Mouse (Mus musculus) ovary, adult 18-20 months (tissue): ENCODE measurements around the gene Cadps.

Experiments
- DNase-seq: peaks from one replicate; pipeline ENCODE4 v3.0.0; 2022; ENCODE audit warnings: low spot score, mixed read lengths

The Cadps gene

DNA sequence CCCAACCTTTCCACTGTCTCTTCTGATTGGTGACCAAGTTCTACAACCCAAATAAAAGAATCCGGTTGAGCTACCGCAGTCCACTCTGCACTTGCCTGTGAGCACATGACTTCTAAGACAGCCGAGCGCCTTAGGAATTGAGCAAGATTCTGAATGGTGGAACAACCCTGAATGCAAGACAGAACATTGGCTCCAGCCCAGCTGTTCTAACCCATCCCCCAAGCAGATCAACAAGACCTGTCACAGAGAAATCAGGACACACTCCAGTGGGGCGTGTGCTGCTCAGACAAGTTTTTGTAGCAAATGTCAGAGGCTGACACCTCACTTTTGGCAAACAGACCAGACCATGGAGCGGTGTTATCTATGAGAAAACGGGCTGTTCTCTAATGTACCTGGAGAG is 431.7 kb downstream of the Cadps start:
- no peak for DNase-seq

DNA sequence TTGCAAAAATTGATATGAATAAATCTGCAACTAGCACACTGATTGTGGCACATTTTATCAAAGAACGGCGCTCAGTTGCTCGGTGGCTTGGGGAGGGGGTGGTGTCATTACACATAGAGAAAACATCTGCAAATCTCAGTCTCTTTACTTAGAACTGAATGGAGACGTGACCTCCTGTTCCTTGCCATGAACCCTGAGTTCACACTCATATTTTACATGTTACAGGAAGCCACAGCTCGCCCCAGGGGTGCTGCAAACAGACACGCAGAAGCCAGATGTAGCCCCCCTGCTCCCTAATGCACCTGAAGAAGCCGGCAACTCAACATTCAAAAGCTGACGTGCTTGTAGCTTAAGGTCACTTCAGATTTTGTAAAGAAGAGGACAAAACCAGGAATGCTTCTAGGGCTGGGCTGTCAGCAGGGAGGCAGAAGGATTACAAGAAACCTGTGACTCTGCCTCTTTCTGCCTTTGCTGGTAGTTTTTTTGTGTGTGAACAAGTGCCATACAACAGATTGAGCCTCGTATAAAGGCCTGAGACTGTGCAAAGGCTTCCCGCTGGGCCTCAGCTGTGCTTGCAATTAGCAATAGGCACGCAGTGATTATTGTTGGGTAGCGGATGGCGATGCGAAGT is 434.0 kb downstream of the Cadps start:
- no peak for DNase-seq

DNA sequence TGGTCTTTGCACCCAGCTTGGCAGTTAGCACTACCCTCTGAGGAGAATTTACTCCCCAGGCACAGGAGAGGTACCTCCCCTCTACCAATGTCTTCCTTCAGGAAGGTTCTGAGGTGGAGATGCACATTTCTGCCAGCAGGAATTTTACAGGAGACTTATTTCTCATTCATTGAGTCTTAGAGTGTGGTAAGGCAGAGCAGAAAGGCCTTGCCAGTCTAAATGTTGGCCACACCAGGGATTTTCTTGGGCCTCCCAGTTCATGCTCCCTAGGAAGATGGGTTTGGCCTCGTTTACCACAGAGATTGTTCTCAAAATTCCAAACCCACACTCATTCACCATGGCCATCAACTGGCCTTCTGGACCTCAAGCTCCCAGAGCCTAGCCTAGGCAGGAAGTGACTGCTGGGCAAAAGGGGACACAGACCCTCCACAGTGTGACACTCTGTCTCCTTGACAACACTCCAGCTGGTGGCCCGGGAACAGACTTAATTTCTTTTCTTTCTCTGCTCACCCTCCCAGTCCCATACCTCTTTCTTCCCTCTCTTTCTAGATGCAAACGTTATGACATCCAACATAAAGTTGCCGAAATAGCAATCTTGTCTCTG is 434.6 kb downstream of the Cadps start:
- no peak for DNase-seq

DNA sequence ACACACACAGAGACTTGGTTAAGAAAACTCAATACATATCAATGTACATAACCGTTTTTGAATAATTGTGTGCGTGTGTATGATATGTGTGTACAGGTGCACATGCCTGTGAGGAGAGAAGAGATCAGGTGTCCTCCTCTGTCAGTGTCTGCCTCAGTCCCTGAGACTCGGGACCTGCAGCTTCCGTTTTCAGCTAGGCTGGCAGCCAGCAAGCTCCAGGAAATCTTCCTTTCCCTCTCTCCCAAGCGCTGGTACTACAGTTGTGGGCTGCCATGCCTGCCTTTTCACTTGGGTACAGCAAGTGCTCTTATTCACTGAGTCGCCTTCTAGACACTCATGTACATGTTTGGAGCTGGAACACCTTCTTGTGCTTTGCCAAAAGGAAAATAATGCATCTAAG is 435.7 kb downstream of the Cadps start:
- no peak for DNase-seq

DNA sequence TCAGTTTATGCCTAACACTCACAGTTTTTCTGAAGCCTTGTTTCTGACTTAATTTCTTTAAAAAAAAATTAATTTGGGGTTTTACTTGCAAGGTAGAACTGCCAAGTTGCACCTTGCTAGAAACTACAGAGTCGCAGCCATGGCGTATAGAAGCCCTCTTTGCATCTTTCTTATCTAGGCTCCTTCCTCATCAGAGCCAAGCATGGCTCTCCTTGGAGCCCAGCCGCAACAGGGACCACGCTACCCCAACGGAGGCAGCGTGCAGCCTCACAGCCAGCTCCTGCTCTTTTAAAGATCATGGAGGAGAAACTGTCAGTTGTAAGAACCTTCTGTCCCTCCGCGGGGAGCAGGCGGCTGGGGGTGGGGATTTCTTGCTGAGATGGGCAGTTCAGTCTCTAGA is 445.0 kb downstream of the Cadps start:
- DNase-seq, result no peak

DNA sequence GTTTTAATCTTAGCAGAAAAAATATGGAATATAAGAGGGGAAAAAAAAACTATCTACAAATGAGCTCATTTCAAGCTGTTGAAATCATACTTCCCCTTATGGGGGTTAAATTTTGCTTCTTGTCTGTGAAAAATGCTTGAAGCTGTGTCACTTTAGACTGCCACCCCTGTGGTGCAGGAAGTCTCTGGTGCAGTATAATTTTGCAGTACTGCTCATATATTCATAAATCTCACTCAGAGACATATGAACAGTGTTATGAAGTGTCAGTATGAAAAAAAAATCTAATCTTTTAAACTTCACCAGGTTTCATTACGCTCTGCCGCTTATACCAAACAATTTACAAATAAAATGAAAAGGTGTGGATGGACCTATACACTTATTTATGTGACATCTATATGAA is 445.6 kb downstream of the Cadps start:
- DNase-seq, result no peak

DNA sequence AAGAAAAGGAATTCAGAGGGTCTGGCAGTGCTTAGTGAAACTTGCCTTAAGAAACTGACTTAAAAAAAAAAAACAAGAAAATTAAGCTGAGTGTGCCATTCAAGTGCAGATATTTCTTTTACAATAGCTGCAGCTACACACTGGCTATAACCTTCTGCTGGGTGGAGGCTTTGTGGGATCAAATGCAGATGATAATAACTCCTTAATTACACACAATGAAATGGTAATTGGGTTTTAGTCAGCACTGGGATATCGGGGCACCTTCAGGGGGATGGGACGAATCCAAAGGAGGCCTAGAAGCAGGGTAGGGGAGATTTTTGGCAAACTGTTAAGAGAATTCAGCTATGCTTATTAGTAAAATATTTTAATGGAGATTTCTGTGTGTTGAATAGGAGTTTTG is 447.4 kb downstream of the Cadps start:
- no peak for DNase-seq

DNA sequence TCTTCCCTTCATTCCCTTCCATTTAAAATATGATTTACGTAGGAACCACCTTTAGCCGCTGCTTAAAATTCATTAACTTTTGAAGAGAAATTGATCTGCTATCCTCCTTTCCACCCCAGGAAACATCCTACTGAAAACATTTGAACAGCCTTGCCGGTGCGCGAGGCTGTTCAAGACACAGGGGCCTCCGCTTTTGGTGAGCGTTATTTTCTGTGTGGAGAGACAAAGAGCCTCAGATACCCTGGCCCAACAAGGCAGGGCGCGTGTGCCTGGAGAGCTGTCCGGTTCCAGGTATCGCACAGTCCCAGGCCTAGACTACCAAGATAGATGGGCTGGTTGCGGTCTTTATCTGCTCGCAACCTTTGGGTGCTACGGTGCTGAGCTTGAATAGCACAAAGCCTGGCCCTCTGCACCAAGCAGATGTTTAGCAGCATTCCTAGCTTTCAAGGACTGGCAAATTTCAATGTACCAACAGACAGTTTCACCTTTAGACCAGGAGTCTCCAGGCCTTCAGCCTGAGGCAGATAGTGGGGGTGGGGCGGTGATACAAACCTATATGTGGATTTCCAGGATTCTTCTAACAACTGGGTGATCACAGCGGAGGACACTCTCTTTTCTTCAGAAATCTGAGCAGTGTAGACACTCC is 472.5 kb downstream of the Cadps start:
- no peak for DNase-seq

DNA sequence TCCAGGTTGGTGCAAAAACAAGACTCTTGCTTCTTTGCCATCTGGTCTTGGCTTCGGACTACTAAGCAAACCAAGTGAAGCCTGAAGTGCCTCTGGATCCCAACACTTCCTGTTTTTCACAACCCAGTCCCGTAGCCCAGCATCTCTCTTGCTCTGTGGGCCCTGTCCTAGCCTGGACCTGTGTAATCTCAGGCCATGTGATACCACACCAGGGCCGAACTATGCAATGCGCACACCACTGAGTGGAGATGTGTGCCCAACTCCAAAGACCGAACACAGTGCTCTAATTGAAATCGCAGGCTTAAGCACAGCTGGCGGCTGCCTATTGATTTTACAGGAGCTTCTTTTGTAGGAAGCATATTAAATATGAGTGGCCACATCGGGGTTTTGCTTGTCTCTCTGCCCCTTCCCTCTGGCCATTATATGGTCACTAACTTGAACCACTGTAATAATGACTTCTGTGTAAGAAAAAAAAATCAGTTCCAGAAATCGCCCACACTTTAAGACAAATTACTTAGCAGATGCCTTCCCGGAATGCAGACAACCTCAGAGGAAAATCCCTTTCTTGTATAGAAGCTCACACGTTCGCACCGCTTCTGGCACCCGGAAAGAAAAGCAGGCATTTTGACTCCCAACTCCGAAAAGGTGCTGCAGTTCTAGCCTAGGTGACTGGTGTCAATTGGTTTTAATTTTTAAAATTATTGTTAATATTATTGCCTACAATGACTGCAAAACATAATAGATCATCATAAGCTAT is 473.4 kb downstream of the Cadps start:
- DNase-seq, result no peak

DNA sequence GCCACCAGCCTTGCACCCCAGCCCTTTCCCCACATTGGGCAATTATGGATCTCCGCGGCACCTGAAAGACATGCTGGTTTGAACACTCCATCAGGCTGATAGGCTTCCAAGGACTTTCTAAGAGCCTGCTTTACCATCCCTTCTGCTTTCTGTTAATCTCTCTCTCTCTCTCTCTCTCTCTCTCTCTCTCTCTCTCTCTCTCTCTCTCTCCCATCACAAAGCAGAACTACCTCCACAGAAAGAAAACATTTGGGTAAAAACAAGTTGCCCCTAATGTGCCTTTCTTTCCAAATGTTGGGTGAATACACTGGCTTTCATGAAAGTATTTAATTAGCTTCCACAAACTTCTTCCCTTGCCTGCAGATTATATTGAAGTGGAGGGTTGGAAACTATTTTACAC is 474.8 kb downstream of the Cadps start, which contains the start of gene Fezf2:
TSS of gene Fezf2 (minus strand) at position 101 of the 400 bp plus-strand sequence.
- no peak for DNase-seq

DNA sequence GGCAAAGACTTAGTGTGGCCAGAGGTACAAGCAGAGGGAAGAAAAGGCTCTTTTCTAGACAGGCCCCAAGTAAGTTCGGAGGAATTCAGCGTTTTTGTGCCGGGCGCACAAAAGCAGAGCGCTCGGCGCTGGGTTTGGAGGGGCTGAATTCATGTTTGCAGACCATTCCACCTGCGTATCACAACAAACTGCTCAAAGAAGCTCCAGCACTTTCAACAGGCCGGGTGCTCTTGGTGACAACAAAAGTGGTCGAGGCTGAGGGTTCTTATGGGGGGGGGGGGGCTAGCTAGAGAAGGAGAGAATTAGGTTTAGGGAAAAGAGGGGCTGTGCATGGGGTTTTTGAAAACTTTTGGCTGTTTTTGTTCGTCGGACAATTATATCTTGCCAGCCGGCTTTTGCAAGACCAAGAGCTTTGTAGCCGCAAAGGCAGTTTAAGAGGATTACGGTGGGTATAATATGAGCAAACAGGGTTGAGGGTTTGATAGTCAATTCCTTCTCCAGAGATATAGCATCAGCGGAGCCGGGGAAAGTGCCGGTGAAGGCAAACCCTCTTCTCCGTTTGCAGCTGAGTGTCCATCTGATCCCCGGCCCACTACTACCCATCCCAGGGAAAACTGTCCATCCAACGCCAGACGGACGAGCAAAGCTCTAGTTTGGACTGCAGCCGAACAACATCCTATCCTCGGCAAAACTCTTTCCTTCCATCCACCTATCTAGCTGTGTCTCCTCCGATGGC is 475.8 kb downstream of the Cadps start:
- no peak for DNase-seq

DNA sequence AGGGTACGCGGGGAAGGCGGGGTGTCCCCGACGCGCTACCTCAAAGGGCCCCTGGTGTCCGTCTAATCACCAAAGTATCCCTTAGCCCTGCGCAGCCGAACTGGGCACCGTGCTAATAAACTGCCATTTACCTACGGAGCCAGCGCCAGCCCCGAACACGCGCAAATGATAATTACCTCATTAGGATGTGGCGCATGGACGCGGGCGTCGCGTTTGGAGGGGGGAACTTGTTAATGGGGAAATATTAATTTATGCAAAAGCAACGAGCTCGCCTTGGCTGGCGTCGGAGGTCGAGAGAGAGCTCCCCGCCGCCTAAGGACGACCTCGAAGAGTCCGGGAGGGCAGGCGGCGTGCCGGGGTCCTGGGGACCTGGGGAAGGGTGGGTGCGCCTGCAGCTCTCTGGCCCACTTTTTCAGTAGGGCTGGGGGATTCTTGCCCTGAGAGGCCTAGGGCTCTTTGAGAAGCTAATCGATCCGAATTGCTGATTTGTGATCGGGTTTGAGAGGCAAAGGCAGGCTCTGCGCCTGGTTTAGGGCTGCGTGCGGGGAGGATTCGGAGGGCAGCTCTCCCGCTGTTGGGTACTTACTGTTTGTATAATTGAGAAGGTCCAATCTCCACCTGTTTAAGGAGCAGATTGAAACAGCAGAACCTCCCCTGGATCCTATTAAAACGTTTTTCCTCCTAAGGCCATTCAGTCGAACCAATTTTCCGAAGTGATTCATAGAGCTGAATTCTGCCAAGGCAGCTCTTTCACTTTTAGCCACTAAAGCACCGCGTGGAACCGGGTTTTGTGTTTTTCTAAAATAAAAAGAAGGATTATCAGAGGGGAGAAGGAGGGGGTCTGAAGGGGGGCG is 476.6 kb downstream of the Cadps start:
- DNase-seq, result no peak

DNA sequence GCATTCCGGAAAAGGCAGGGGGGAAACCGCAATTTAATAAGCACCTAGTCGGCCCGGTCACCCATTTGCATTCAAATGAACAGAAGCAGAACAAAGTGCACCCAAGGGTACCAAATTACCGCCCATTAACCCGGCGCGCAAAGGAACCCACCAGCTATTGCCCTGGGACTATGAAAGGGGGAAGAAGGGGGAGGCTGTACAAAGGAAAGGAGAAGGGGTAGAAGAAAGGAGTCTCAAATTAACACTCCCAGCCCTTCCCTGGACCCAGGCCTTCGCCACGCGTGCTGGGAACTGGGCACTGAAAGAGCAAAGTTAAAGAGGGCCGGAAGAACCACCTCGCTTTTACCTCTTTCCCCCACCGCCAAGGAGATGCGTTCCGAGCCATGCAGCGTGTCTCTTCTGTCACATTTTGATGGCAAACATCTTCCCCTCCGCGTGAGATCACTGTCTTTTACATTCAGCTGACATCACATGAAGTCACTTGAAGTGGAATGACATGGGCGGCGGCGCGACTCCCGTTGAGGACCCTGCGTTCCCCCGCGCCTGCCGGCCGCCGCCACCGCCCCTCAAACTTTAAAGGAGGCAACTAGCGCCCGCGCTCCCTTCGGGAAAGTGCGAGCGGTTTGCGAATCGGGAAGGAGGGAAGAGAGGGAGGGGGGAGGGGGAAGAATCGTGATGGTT is 477.5 kb downstream of the Cadps start:
- no peak for DNase-seq

DNA sequence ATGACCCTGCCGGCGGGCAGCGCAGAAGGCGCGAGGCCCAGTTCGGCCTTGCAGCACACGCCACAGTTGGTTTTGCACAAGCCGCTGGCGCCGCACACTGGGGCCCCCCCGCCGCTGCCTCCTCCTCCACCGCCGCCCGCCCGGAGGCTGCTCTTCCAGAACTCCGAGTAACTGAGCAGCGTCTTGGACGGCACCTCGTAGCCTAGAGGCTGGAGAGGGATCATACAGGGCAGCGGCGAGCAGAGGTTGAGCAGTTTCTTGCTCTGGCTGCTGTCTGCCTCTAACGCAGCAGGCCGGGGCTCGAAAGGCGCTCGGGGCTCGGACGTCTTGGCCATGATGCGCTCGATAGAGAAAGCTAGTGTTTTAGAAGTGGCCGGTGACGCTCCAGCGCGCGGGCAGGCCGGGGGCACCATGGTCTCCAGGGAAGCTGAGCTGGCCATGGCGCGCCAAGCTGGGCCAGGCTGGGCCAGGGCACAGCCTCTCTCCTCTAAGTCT is 478.1 kb downstream of the Cadps start:
- no peak for DNase-seq

DNA sequence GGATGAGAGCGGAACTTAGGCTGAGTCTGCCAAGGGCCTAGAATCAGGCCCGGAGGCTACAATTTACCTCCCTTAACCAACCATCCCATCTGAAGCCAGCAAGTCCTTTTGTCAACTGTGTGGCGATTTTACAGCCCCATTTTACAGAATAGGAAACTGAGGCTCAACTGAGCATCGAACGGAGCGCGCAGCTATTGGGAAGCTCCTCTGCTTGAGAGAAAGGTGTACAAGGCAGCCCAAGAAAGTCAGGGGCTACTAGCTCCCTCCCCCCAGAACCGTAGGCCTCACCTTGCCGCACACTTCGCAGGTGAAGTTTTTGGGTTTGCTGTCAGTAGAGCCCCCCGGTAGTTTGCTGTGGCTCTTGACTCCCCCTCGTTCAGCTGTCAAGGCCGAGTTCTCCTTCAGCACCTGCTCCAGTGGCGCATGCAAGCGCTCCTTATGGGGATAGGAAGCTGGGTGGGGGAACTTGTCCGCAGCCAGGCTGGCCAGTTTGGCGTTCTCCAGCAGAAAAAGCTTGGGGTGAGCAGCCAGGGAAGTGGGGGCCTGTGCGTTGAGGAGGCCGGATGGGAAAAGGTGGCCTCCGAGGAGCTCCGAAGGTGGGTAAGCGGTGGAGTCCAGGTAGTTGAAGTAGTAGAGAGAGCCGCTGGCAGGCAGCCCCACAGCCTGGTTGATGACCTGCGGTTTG is 478.7 kb downstream of the Cadps start:
- no peak for DNase-seq

DNA sequence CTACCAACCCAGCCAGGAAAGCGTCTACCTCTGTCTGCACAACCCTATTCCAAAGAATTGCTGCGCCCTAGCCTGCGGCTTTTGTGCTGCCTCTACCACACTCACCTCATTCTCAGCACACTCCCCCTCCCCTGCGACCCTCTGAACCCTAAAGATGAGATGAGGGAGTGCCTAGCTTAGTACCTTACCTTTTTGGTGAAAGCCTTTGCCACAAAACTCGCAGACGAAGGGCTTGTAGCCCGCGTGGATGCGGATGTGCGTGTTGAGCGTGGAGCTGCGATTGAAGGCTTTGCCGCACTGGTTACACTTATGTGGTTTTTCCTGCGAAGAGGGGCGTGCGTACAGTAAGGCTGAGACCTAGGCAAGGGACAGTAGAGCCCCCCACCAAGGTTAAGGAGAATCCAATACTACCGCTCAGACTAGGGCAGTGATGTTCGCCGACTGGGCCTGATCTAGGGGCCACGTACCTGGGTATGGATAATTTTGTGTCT is 479.4 kb downstream of the Cadps start:
- no peak for DNase-seq

DNA sequence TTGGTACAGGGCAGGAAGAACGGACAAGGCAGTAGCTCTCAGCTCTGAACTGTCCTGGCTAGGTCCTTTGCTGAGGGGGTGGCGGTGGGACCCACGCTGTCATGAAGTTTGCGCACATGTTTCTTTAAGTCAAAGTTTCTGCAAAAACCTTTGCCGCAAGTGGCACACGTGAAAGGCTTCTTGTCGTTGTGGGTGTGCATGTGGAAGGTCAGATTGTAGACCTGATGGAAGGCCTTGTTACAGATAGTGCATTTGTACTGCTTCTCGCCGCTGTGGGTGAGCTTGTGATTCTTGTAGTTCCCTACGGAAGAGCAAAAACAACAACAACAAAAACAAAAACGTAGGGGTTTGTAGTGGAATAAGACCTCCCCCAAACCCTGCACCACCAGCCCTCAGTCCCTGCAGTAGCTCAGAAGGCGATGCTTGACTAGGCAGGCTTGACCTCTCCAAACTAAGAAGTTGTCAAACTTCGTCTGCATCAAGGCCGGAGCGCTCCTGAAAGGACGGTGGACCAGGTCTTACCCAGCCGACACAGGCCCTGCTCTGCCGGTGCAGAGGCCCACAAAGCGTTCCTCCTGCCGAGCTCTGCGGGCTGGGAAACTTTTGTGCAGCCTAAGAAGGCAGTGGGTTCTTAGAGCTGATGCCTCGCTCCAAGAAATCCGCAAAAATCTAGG is 480.3 kb downstream of the Cadps start:
- DNase-seq, result no peak

DNA sequence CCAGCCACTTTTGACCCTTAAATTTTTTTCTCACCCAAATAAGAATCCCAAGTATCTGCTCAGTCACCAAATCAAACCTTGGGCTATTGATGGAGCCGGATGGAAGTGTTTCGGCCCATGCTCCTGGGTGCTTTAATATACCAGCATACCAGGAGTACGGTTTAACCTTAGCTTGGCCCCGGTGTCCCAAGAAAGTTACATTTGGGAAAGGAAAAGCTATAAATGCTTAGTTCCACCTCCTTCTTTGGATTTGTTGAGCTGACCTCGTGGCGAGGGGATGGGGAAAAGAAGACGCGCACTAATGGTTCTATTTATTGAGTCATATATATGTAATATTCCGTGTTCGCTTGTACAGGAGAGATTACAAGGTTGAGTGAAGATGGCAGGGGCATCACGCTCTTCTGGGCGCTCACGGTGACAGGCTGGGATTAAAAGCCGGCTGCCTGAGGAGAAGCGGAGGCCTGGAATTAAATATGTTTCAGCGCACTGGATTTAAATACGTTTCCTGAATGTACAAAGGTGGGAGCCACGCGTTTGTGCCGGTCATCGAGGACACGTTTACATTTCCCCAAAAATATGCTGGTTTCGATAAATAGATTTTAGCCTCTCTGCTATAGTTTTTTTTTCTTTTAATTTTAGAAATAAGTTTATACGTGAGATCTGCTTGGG is 481.0 kb downstream of the Cadps start:
- DNase-seq, result no peak
